Mouse (Mus musculus): Measurements from ENCODE around the gene Susd4. TPM values are rescaled to one million over a fixed set of nuclear protein-coding genes. Genes with fewer than 3 reads are reported as not detected.

The Susd4 gene
- polyA plus RNA-seq, 1 experiment: not detected

GRCm38 (mm10) chr1:182797048-182797447 lies 33.4 kb downstream of the Susd4 start:
- TF ChIP-seq CTCF (IDR thresholded peaks at IDR 0.05; ENCODE audit: insufficient read depth, low read depth, low read length): no peak
- no peak for TF ChIP-seq POLR2A (IDR thresholded peaks at IDR 0.05; ENCODE audit: insufficient read depth, low read depth, low read length)
- 29% methylated on average over 14 of the region's 14 CpGs for WGBS
- H3K4me3 ChIP-seq (ENCODE audit: insufficient read depth, low read depth, low read length): no peak overlapping the region
- H3K27ac ChIP-seq (ENCODE audit: insufficient read depth, low read depth, low read length): peak overlapping the region; percentile 34; the same call in 1 of the 2 replicates
- peaks cover 38% of the 10 kb centered on the region for H3K4me1 ChIP-seq (ENCODE audit: control insufficient read depth, insufficient read depth, low read length)

GRCm38 (mm10) chr1:182801590-182801989 lies 37.9 kb downstream of the Susd4 start:
- Histone ChIP-seq H3K4me1 (ENCODE audit: control insufficient read depth, insufficient read depth, low read length) (peaks cover 27% of the 10 kb centered on the region), H3K27ac (ENCODE audit: insufficient read depth, low read depth, low read length) (no peak overlapping the region), H3K4me3 (ENCODE audit: insufficient read depth, low read depth, low read length) (no peak overlapping the region)
- no peak for TF ChIP-seq CTCF (IDR thresholded peaks at IDR 0.05; ENCODE audit: insufficient read depth, low read depth, low read length)
- 84% methylated on average over 2 of the region's 2 CpGs for WGBS

GRCm38 (mm10) chr1:182802891-182803290 lies 39.2 kb downstream of the Susd4 start:
- no peak overlapping the region for H3K27ac ChIP-seq (ENCODE audit: insufficient read depth, low read depth, low read length)
- no peak overlapping the region for H3K4me3 ChIP-seq (ENCODE audit: insufficient read depth, low read depth, low read length)
- WGBS: 78% methylated on average over 15 of the region's 15 CpGs
- TF ChIP-seq POLR2A (IDR thresholded peaks at IDR 0.05; ENCODE audit: insufficient read depth, low read depth, low read length) (no peak), CTCF (IDR thresholded peaks at IDR 0.05; ENCODE audit: insufficient read depth, low read depth, low read length) (no peak)
- H3K4me1 ChIP-seq (ENCODE audit: control insufficient read depth, insufficient read depth, low read length): peaks cover 17% of the 10 kb centered on the region

GRCm38 (mm10) chr1:182813991-182814390 lies 50.3 kb downstream of the Susd4 start:
- no peak overlapping the region for H3K27ac ChIP-seq (ENCODE audit: insufficient read depth, low read depth, low read length)
- H3K4me1 ChIP-seq (ENCODE audit: control insufficient read depth, insufficient read depth, low read length): peaks cover 24% of the 10 kb centered on the region
- H3K4me3 ChIP-seq (ENCODE audit: insufficient read depth, low read depth, low read length): no peak overlapping the region
- TF ChIP-seq POLR2A (IDR thresholded peaks at IDR 0.05; ENCODE audit: insufficient read depth, low read depth, low read length): no peak
- no peak for TF ChIP-seq CTCF (IDR thresholded peaks at IDR 0.05; ENCODE audit: insufficient read depth, low read depth, low read length)
- 31% methylated on average over 7 of the region's 7 CpGs for WGBS

GRCm38 (mm10) chr1:182814566-182814965 lies 50.9 kb downstream of the Susd4 start:
- 91% methylated on average over 6 of the region's 6 CpGs for WGBS
- H3K4me1 ChIP-seq (ENCODE audit: control insufficient read depth, insufficient read depth, low read length): peaks cover 26% of the 10 kb centered on the region
- no peak overlapping the region for H3K4me3 ChIP-seq (ENCODE audit: insufficient read depth, low read depth, low read length)
- H3K27ac ChIP-seq (ENCODE audit: insufficient read depth, low read depth, low read length): no peak overlapping the region
- TF ChIP-seq POLR2A (IDR thresholded peaks at IDR 0.05; ENCODE audit: insufficient read depth, low read depth, low read length): no peak
- no peak for TF ChIP-seq CTCF (IDR thresholded peaks at IDR 0.05; ENCODE audit: insufficient read depth, low read depth, low read length)

- Histone ChIP-seq H3K4me1 (ENCODE audit: control insufficient read depth, insufficient read depth, low read length) (peaks cover 25% of the 10 kb centered on the region), H3K27ac (ENCODE audit: insufficient read depth, low read depth, low read length) (no peak overlapping the region), H3K4me3 (ENCODE audit: insufficient read depth, low read depth, low read length) (no peak overlapping the region)
- TF ChIP-seq CTCF (IDR thresholded peaks at IDR 0.05; ENCODE audit: insufficient read depth, low read depth, low read length) (no peak), POLR2A (IDR thresholded peaks at IDR 0.05; ENCODE audit: insufficient read depth, low read depth, low read length) (no peak)
- 72% methylated on average over 5 of the region's 5 CpGs for WGBS
These were observed 53.4 kb downstream of the Susd4 start for GRCm38 (mm10) chr1:182817106-182817505.

- WGBS: 19% methylated on average over 6 of the region's 6 CpGs
- no peak for TF ChIP-seq POLR2A (IDR thresholded peaks at IDR 0.05; ENCODE audit: insufficient read depth, low read depth, low read length)
- TF ChIP-seq CTCF (IDR thresholded peaks at IDR 0.05; ENCODE audit: insufficient read depth, low read depth, low read length): no peak
- H3K4me3 ChIP-seq (ENCODE audit: insufficient read depth, low read depth, low read length): no peak overlapping the region
- H3K4me1 ChIP-seq (ENCODE audit: control insufficient read depth, insufficient read depth, low read length): peaks cover 29% of the 10 kb centered on the region
- no peak overlapping the region for H3K27ac ChIP-seq (ENCODE audit: insufficient read depth, low read depth, low read length)
These were observed 54.0 kb downstream of the Susd4 start for GRCm38 (mm10) chr1:182817624-182818023.

- 73% methylated on average over 10 of the region's 10 CpGs for WGBS
- TF ChIP-seq CTCF (IDR thresholded peaks at IDR 0.05; ENCODE audit: insufficient read depth, low read depth, low read length): no peak
- no peak for TF ChIP-seq POLR2A (IDR thresholded peaks at IDR 0.05; ENCODE audit: insufficient read depth, low read depth, low read length)
- peaks cover 26% of the 10 kb centered on the region for H3K4me1 ChIP-seq (ENCODE audit: control insufficient read depth, insufficient read depth, low read length)
- H3K27ac ChIP-seq (ENCODE audit: insufficient read depth, low read depth, low read length): no peak overlapping the region
- H3K4me3 ChIP-seq (ENCODE audit: insufficient read depth, low read depth, low read length): no peak overlapping the region
These were observed 55.3 kb downstream of the Susd4 start for GRCm38 (mm10) chr1:182818931-182819330.

GRCm38 (mm10) chr1:182822729-182823128 lies 59.1 kb downstream of the Susd4 start:
- 65% methylated on average over 10 of the region's 10 CpGs for WGBS
- H3K4me1 ChIP-seq (ENCODE audit: control insufficient read depth, insufficient read depth, low read length): peaks cover 18% of the 10 kb centered on the region
- H3K4me3 ChIP-seq (ENCODE audit: insufficient read depth, low read depth, low read length): no peak overlapping the region
- TF ChIP-seq POLR2A (IDR thresholded peaks at IDR 0.05; ENCODE audit: insufficient read depth, low read depth, low read length) (no peak), CTCF (IDR thresholded peaks at IDR 0.05; ENCODE audit: insufficient read depth, low read depth, low read length) (no peak)
- 0 out of 2 replicates have a peak overlapping the region, but pooled peaks have one; percentile 3 for H3K27ac ChIP-seq (ENCODE audit: insufficient read depth, low read depth, low read length)
